Mouse (Mus musculus): ENCODE data around the gene Scfd2. TPM values are rescaled to one million over a fixed set of nuclear protein-coding genes. Genes with fewer than 3 reads are reported as not detected.

Gene Scfd2
- polyA plus RNA-seq, 1 experiment from 2014 or later: 17.1 TPM

Other genes with a start within 250 kb of the Scfd2 start
- 102 and 110 TPM in 2 replicates for gene Fip1l1, start 3.7 kb upstream of the Scfd2 start, polyA plus RNA-seq (2015; fragmentation: Nextera tagmentation; extraction: Ambion mirVana)
- 0.83 and 1.0 TPM in 2 replicates for gene Lnx1, start 171.2 kb upstream of the Scfd2 start, polyA plus RNA-seq (2015; fragmentation: Nextera tagmentation; extraction: Ambion mirVana)

Data from limb, embryonic 13.5 days (tissue).